Mouse (Mus musculus): Measurements from ENCODE around the gene Zc3h12c. TPM values are rescaled to one million over a fixed set of nuclear protein-coding genes. Genes with fewer than 3 reads are reported as not detected.

The Zc3h12c gene
- total RNA-seq, 2 experiments from 2014 or later: 5.7 to 6.8 TPM

DNA sequence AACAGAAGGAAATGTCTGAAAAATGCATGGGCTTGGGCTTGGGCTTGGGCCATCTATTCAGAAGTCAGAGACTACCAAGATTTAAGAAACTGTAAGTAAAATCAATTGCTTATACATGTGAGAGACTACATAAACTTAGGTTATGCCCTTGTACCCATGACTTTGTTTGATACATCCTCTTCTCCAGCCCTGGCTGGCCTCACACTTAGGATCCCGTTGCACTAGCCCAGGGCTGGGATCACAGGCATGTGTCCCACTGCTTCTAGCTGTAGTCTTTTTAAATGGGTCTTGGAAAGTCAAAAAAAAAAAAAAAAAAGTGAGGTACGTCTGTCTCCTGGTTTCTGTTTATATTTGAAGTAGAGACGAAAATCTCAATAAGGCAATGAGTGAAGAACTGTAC, 1.3 kb downstream of the Zc3h12c start:
- no peak for DNase-seq

DNA sequence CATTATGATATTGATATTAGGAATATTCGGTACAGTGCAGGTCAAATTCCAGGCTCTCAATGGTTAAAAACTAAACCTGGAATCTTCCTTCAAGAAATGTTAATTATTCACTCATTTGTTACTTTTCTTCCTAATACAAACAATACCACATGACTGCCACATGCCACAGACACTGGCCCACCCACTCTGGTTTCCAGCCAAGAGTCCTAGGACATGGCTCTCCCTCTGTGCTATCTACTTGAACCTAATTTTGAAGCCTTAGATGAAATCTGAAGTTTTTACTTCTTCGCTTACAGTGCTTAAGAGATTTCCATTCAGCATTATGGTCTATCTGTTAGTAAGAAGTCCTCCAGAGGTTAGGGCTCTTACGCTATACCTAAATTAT, 2.7 kb downstream of the Zc3h12c start:
- no peak for DNase-seq

DNA sequence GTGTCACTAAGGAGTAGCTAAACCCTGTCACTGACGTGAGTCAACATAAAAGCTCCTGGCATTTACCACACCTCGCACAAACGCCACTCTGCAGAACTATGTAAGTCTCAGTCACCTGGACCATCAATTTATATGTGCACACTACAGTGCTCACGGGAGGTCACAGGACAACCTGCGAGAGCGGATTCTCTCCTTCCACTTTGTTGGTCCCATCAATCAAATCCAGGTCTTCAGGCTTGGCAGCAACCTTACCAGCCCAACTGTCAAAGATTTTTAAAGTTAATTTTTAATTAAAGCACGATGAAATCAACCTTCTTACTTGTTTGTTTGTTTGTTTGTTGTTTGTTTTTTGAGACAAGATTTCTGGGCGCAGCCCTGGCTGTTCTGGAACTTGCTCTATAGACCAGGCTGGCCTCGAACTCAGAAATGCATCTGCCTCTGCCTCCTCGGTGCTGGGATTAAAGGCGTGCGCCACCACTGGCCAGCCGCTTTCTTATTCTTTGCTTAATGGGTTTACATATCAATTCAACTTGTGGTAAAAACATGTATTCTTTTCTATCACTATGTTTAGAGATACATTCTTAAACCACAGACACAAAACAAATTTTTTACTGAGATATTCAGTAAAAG, 3.2 kb downstream of the Zc3h12c start:
- DNase-seq: no peak

DNA sequence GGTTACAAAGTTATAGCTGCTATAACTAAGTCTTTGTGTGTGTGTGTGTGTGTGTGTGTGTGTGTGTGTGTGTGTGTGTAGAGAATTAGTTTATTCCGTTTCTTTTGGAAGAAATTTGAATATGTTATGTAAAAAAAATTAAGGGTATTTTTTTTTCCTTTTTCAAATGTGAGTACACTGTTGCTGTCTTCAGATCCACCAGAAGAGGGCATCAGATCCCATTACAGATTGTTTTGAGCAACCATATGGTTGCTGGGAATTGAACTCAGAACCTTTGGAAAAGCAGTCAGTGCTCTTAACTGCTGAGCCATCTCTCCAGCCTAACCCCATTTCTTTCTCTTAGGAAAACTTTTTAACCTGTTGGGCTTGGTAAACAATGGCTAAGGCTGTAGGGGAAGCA, 7.9 kb downstream of the Zc3h12c start:
- DNase-seq: no peak

DNA sequence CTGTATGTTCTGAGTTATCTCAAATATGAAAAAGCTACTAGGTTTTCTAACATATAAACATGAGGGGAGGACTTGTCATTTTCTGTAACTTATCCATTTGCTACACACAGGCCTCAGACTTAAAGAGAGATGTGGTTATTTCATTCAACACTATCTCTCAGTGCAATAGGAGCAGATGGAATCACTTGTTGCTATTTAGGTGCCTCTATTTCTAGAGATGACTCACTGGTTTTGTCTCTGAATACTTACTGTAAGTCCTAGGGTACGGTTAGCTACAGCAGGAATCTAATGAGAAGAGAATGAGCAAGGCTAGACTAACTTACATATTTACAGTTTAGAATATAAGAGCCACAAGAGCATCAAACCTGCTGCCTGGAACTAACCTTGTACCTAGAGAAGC, 9.8 kb downstream of the Zc3h12c start:
- no peak for DNase-seq

DNA sequence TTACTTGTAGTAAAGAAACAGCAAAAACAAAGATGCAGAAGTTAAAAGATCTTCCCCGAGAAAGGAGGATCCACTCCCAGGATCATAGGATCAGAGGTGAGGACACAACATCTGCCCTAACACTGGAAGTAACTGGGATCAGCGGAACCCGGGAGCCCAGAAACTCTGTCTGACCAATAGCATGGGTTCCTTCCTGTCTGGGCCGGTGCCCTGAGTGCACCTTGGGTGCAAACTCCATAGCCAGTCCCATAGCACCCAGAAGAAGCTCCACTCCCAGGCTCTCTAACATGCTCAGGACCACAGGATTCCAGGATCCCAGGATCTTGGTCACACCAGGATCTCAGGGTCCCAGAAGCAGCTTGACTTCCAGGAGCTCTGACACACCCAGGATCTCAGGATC, 13.0 kb downstream of the Zc3h12c start:
- no peak for DNase-seq

DNA sequence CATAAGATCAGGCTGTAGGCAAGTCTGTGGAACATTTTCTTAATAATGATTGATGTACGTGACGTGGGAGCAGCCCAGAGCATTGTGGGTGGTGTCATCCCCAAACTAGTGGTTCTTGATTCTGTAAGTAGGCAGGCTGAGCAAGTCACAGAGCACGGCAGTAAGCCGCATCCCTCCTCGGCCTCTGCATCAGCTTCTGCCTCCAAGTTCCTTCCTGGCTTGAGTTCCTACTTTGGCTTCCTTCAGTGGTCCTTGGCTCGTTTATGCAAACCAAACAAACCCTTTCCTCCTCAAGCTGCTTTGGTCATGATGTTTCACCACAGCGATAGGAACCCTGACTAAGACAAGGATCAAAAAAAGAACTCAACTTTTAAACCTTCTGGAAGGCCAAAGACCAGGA, 14.1 kb downstream of the Zc3h12c start:
- no peak for DNase-seq

DNA sequence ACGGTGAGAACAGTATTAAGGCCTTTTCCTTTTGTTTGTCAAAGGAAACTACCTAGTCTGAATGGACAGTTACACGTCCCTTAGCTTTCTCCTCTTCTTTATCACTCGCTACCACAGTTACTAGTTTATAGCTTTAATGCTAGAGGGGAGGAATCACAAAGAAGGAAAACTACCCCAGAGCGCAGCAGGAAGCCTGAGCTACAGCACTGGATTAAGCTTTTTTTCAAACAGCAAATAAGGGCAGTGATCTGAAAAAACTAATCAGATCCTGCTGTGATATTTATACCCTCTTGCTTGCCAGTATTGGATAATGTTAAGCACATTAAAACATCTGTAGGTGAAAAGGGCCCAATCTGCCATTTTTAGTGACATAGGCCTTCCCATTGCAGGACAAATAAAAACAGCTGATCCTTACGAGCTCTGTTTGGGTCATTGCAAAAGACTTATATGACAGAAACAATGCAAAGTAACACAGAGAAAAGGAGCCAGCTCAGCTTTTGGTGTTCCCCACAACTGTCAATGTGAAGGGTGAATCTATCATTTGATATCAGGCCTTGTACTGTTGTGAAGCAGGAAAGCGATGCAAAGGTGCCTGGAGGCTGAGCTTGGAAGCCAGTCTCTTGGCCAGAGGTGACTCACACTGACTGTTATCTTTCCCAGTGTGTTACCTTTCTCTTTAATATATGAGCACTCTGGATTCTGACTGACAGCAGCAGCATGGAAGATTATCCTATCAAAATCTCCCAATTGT, 16.1 kb downstream of the Zc3h12c start:
- no peak for DNase-seq

DNA sequence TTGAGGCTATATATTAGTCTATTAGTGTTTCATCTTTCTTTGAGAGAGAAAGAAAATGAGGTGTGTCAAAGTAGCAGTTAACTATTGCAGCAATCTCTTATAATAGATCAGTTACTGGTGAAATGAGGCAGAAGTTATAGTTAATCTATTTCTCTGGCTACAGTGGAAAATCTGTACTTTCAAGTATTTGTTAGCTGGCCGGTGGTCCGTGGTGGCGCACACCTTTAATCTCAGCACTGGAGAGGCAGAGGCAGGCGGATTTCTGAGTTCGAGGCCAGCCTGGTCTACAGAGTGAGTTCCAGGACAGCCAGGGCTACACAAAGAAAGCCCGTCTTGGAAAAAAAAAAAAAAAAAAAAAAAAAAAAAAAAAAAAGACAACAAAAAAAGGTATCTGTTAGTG, 18.6 kb downstream of the Zc3h12c start:
- DNase-seq: no peak

DNA sequence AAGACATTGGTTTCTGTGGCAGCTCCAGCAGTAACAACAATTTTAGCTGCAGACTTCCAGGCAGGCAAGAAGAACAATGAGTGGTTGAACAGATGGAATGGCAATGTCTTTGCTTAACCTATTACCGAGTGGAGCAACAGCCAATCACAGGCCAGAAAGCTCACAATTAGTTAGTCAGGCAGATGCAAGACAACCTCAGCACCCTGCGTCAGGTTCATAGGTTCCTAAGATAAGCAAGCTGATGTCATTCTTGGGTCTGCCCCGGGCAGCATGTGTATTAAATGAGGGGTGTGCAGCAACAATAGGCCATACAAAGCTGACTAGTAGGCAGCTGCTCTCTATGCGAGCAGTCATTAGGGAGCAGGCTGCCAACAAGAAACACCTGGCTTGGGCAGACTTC, 19.1 kb downstream of the Zc3h12c start:
- peak; percentile 24 for DNase-seq

DNA sequence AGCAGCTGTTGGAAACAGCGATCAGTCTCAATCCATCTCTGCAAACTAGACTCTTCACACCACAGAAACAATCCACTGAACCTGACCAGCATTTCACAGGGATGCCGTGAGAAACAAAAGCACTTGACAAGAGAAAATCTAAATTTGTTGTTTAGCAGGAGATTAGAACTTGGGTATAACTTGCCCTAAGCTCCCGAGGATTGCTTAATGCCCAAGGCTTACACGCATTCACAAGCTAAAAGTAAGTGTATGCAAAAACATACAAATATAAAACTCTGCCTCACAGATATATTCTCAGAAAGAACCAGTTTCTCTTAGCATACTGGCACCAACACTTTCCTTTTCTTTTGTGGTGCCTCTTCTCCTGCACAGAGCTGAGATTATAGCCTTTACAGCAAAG, 19.5 kb downstream of the Zc3h12c start:
- no peak for DNase-seq

DNA sequence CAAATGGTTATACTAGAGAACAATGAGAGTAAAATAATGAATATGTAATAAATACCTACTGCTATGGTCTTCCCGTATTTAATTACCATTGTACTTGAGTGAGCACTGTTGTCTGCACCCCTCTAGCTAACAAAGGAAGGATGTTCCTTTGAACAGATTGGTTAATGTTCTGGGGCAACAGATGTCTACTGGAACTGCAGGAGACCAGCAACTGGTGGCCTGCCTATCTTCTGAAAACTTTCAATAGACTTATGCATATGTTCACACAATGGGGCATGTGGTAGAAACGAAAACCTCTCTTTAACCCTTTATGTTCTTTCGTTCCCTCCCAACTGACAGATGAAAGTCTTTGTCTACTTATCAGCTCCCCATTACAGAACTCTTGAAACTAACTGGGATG, 20.1 kb downstream of the Zc3h12c start:
- DNase-seq: no peak

DNA sequence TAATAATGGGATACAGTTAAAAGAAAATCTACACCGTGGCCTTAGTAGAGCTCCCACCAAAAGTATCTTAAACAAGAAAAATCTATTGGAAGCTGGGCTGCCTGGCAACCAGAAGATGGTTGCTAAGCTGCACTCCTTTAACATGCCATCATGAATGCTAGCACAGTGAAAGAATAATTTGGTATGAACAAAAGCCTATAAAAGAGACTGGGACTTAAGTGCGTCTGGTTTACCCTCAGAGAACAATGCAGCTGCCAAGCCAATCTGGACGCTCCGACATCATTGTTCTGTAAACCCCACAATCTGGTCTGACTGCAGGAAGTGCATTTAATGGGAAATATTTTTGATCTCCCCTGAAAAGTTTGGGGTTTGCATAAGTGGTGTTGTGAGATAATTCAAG, 22.1 kb downstream of the Zc3h12c start:
- no peak for DNase-seq

DNA sequence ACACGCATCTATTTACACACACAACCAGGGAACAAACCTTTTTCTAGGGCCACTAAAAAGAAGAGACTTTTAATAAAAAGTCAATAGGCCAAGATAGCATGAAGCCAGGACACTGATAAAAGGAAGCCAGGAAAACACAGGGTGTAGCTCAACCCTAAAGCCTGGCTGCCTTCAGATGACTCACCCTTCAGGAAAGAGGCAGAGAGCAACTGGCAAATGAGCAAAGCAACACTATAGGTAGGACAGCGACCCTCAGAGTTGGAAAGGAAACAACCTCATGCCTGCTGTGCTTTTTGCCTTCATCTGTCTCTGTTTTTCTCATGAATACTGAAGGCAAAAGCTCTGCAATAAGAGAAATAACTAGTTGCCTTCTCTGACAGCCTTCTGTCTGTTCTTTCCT, 35.6 kb downstream of the Zc3h12c start:
- DNase-seq: no peak

DNA sequence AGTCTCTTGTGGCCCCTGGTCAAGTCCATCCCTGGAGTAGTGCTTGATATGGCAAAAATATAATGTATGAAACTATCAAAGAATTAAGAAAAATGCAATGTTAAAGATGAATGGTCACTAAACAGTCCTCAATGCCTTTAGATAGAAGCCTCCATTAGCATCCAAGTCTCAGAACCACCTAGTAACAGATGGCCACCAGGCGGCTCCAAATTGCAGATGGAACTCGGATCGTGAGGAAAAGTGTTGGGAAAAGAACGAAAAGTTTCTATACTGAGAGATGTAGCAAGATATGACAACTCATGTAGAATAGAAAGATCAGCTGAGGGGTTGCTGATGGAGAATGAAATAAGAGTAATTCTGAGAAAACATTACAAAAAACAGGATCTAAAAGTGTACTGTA, 38.0 kb downstream of the Zc3h12c start:
- no peak for DNase-seq

DNA sequence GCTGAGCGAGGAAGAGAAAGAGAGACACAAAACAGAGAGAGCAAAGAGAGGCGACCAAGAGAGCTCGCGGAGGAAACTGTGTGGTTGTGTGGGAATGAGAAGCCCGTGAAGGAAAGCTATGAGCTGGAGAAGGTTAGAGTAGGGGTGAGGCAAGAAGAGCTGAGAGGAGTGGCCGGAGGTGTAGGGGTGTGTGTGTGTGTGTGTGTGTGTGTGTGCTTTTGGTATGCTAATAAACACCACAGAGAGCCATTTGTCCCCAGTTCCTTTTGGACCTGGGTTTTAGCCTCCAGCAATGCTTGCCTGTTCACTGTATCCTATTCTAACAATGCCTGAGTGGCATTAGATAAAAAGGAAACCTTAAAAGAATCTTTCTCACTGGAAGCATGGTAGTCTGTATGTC, 43.1 kb downstream of the Zc3h12c start:
- no peak for DNase-seq

DNA sequence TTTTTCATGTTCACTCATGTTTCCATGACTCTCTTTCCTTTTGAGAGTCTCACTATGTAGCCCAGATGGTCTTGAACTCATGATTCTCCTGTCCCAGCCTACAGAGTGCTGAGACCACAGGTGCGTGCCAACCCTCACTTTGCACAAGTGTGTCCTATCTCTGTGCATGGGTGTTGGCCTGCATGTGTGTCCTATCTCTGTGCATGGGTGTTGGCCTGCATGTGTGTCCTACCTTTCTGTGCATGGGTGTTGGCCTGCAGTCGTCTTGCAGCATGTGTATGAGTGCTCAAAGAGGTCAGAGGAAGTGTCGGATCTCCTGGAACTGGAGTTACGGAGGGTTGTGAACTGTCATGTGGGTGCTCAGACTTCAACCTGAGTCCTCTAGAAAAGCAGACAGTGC, 49.2 kb downstream of the Zc3h12c start:
- DNase-seq: no peak

DNA sequence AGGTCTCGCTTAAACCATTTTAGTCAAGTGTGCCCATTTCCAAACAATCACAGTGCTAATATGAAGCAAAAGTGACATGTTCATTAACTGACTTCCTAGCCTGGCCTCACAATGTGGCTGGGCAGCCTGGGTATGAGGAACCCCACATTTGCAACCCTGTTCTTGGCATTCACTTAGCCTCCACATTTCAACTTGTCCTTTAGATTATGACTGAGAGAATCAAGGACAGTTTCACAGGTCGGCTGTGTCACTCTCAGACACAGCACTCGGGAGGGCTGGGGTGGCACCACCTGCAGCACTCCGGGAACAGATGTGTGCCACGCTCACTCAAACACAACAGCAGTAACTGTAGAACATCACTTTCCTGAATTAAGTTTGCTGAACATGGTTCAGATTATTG, 55.3 kb downstream of the Zc3h12c start:
- DNase-seq: no peak

DNA sequence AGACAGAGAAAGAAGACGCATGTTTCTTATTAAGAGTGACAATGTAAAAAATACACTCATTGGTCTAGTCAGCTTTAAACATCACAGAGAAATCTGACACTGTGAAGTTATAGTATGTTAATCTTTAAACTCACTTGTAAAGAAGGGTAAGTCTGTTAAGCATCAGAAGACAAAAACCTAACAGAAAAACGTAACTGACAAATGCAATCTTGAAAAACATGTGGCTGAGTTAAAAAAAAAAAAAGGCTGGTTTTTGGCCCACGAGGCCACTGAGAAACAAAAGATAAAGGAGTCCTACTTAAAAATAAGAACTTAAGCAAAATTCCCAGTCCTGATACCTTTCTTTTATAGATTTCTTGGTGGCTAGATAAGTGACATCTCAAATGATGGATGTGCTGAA, 57.6 kb downstream of the Zc3h12c start:
- DNase-seq: no peak

DNA sequence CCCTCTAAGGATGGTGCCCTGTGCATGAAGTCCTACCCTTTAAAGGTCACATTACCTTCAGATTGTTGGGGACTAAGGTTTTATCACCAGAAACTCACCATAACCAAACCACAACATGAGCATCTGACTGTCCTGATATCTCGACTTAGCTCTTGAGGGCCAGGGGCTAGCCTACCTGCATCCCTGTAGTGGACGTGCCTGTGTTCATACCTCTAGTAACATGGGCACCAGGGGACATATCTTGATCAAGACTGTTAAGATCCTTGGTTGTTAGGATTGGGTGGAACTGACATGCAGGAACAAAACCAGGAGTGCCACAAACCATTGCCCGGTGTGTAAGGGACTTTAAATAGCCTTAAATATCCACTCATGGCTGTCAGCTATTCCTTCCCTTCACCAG, 61.2 kb downstream of the Zc3h12c start:
- DNase-seq: no peak

DNA sequence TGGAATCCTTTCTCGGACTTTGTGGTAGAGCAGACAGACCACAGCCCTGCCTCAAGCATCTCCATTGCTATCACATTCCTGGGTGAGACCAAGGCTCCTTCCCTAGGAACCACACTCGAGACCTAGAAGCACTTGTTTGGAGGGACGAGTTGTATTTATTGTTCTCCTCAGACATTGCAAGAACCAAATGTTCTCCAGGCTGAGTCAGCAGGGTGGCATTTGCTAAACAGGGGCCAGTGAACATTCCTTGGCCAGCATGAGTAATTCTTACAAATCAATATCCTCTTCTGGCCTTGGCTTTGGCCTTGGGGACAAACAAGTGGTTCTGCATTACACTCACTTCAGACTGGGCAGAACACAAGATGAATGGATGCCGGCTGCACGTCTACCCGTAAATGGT, 62.9 kb downstream of the Zc3h12c start:
- no peak for DNase-seq

DNA sequence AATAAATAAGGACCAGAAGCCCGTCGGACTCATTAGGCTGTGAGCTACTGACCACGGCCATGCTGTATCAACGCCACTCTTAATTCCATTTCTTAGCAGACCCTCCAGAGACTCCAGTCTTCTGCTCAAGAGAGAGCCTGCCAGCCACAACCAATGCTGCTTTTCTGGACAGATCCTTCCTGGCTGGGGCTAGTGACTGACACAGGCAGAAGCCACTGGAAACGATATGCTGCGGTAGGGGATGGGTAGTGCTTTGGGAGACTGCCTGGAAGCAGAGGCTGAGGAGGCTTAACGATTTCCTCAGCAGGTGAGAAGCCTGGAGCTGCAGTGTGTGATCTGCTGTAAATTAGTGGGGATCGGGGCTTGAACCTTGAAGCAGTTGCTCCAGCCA, 64.2 kb downstream of the Zc3h12c start:
- DNase-seq: no peak

DNA sequence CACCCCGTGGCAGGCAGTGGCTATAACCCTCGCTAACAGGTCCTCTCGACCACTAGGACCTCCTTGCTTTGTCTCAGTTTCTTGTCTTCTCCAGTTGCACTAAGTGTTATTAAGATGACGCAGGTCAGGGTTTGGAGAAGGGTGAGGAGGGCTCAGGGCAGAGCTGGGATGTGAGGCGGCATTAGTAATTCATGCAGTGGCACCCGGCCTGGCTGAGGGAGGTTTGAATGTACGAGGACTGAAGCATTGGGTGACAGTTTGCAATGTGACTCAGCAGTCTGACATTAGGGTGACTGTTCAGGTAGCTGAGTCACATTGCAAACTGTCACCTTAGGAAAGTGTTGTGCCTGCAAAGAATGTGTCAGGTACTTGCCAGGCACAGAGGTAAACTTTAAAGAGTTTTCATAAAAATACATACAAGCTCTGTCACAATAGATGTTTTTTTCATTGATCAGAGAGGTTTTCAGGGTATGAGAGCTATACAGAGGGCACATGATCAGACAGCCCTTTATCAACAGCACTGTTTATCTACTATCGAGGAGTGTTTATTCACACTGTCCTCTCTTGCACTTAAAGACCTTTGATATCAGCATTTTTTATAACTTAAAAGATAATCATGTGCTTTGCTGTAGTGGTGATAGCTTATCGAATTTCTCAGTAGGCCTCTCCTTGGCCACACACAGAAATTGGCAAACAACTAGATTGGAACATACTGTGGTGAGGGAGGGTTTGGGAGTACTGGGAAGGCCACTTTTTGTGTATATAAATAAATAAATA, 64.7 kb downstream of the Zc3h12c start:
- no peak for DNase-seq

Measured in gastrocnemius, postnatal 25 days (tissue).